Mouse (Mus musculus) erythroblast, adult 5-6 weeks (primary cell): Measurements from ENCODE around the gene Ppp2r3a. TPM values are rescaled to one million over a fixed set of nuclear protein-coding genes. Genes with fewer than 3 reads are reported as not detected.

Experiments used
- ATAC-seq: replicated peaks from 2 replicates; pipeline ENCODE4 v1.8.0; 2016; ENCODE audit warnings: moderate number of reproducible peaks, mild to moderate bottlenecking, moderate TSS enrichment, inconsistent platforms; ENCODE audit not compliant: poor library complexity, low FRiP score, severe bottlenecking
- total RNA-seq, 2 experiments: library from RNA; stranded (forward) in 1 of 2; stranded (reverse) in 1 of 2; fragments of 150-400 nt in 1 of 2; fragments of 200-764, 138-1000 nt in 1 of 2; gene quantifications; 2 replicates each; pipeline versions ENCODE4 v1.2.3 to v1.2.4; 2015 to 2017; ENCODE audit warnings: low replicate concordance in 2 of 2

Ppp2r3a gene
- 0.58 and 2.5 TPM in 2 replicates for total RNA-seq (2015; ENCODE audit: low replicate concordance)
- total RNA-seq (2017; ENCODE audit: low replicate concordance), result 0.09 and 0.98 TPM in 2 replicates

DNA sequence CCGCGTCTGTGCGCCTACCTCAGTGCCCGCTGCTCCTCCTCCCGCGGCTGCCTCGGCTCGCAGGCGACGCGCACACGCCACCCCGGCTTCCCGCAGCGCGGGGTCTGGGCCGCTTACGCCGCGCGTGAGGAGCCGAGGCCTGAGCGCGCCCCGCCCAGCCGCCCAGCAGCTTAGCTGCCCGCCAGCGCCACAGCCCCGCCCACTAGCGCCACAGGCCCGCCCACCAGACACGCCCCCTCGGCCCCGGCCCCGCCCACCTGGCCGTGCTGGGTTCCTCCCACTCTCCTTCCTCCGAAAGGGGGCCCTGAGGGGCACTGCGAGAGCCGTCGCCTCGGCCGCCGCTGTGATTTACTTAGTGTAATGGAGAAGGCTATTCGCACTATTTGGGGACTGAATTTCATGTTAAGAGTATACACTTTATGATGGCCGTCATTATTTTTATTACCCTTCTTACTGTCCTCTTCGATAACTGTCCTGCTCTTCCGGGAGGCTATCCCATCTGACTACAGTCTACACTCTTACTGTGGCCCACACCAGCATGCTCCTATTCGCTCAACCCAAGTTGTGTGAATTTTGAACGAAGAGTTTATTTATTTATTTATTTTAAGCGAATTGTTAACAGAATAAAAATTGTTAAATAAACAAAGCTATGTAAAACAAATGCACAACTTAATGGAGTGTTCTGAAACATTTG is at the start of gene Ppp2r3a:
Gene Ppp2r3a, minus strand, starts transcription at position 152 of the 694 bp plus-strand sequence.
- peak; percentile 86 for ATAC-seq

DNA sequence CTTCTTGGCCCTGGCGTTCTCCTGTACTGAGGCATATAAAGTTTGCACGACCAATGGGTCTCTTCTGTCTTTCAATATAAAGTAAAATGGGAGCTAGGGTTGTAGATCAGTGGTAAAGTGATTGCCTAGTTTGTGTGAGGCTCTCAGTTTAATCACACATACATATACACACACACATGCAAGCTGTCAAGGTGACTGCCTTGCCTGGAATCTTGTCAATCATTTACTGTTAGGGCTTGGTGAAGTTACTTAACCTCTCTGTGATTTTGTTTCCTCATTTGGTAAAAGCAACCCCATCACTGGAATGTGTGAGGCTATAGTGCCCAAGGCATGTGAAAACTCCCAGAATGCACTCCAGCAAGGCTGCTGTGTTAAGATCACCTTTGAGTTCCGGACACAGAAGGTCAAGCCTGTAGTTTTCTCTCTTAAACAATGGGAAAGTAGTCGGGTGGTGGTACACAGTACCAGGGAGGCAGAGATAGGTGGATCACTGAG is 48.9 kb upstream of the Ppp2r3a start:
- no peak for ATAC-seq

- ATAC-seq, result no peak
Measured at GRCm38 (mm10) chr9:101291676-101292660, 40.4 kb upstream of the Ppp2r3a start.

DNA sequence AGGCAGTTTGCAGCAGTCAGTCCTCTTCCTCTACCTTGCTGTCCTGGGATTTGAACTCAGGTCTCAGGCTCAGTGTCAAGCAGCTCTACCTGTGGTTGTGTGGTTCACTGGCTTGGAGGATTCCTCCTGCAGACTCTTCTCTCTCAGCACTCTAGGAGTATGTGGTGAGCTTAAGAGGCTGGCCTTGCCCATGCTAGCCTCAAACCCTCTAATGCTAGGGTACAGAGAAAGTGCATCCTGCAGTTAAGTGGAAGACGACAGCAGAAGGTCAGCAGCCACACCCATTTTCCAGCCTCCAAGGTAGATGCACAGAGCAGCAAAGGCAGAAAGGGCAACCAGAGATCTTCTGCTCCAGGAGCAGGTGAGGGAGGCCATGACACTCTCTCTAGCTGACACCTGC is 39.3 kb upstream of the Ppp2r3a start:
- ATAC-seq, result no peak

DNA sequence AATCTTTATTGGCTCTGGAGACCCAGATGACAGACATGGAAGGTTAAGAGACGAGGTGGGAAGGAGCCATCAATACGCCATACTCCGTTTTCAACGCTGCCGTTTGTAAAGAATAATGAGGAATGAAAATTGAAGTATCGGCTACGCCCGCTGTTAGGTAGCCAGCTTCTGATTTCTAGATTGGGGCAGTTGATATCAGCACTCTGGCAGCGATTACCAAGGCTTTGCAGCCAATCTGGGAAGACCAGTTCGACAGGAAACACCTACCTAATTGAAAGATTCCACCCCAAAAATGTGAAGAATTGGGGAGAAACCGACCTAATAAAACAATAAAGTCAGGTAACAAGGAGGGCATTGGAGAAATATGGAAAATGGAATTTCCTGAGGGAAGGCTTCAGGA is 38.2 kb upstream of the Ppp2r3a start:
- ATAC-seq, result no peak

DNA sequence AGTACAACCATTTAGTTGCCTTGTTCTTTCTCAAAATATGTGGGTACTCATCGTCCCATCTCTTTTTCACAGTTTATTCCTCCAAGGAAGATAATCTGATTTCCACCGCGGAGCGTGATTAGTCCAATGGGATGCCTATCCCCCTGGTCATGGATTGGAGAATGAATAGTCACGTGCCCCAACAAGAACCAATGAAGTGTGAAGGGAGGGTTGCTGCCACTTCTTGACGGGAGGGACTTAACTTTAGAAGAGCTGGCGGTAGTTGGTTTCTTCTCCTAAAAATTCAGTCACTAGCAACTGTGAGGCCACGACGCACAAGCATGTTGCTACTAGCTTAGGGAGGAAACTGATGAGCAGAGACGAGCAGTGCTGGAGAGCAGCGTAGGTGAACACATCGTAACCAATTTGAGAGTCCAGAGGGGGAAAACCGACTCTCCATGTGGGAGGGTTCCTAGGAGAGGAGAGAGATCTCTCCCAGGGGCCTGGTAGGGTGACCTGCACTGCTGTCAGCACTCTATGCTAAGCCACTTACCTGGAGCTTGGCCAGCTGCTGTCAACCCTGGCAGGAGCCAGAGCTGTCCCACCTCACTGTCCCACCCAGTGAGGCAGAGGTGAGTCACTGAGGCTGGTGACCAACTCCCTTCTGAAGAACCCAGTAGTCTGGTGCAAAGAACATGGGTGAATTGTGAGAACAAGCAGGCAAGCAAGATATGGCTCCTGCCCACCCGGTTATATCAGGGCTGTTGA is 37.5 kb upstream of the Ppp2r3a start:
- ATAC-seq, result no peak

- no peak for ATAC-seq
Measured at GRCm38 (mm10) chr9:101286766-101287165, 35.2 kb upstream of the Ppp2r3a start.

GRCm38 (mm10) chr9:101284049-101284448 is 32.5 kb upstream of the Ppp2r3a start:
- ATAC-seq, result no peak

DNA sequence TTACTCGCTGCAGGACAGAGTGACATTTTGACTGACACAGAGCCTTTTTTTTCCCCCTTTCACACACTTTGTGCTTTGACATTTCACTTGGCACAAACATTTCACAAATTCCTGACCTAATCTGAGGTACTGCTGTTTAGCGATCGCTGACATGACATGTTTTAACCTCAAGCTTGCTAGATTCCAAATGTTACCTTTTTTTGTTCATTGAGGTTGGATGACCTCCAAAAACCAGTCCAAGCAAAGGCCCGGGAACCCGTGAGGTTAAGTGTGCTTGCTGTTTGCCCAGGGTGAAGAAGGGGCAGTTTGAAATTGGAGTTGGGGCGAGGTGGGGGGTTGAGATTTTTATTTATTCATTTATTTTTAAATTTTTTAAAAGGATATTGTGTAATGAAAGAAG is 31.1 kb upstream of the Ppp2r3a start:
- no peak for ATAC-seq

- no peak for ATAC-seq
Measured at GRCm38 (mm10) chr9:101281906-101282305, 30.3 kb upstream of the Ppp2r3a start.

GRCm38 (mm10) chr9:101281326-101281725 is 29.7 kb upstream of the Ppp2r3a start:
- no peak for ATAC-seq

- no peak for ATAC-seq
Measured at GRCm38 (mm10) chr9:101280867-101281266, 29.3 kb upstream of the Ppp2r3a start.

GRCm38 (mm10) chr9:101280211-101280610 is 28.6 kb upstream of the Ppp2r3a start:
- ATAC-seq, result no peak

- no peak for ATAC-seq
Measured at GRCm38 (mm10) chr9:101272715-101273114, 21.1 kb upstream of the Ppp2r3a start.

- no peak for ATAC-seq
Measured at GRCm38 (mm10) chr9:101270020-101270419, 18.4 kb upstream of the Ppp2r3a start.

DNA sequence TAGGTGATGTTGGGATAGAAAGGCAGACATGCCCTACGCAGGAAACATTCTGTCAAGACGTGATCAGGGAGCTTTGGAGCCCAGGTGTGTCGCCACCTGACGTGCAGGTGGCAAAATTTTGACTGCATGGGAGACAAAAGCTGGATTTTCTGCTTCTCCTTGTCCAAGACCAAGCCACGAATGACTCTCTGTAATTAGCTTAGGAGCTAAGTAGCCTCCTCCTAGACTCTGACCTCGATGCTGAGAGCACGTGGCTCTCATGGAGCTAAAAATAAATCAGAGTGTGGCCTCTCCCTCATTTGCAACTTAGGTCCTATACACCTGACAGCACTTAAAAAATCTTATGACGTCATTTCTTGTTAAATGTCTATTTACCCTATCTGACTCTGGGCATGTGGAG is 14.4 kb upstream of the Ppp2r3a start:
- ATAC-seq, result no peak

GRCm38 (mm10) chr9:101265546-101265945 is 14.0 kb upstream of the Ppp2r3a start:
- no peak for ATAC-seq

GRCm38 (mm10) chr9:101262815-101263214 is 11.2 kb upstream of the Ppp2r3a start:
- ATAC-seq, result no peak

DNA sequence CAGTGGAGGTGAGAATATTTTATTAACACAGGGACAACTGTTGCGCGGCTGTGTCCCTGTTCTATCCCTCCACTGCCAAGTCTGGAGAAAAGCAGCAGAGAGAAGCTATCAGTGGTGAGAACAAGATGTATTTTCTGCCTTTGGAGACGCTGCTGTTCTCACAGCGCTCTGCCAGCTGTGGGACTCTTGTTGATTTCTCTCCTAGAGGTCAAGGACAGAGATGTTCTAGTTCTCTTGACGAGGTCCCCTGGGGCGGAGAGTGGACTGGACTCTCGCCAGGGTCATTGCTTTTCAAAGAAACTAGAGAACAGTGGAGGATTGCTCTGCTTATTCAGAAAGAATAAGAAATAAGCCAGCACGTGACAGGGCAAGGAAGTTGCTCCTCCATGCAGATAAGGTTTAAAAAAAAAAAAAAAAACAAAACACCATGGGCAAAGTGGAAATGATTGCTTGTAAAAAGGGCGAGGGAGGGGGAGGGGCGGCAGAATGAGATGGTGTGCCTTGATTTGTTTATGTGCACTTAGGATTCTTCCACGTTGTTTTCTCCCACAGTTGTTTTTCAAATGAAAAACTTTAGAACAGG is 10.5 kb upstream of the Ppp2r3a start:
- ATAC-seq, result no peak

DNA sequence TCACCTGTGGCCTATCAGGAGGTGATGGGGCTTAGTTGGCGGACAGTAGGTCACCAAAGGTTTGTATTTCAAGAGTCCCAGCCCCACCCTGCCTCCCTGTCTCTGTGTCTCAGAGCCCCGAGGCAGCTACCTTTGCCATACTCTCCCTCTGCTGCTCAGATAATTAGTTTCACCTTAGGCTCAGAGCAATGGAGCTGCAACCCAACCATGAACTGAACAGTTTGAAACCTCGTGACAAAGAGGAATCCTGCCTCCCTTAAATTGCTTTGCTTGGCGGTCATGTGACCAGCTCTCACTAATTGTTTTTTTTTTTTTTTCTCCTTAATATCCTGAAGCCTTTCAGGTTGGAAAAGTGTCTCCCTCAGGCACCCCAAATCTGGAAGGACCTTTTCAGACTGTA is 9.8 kb upstream of the Ppp2r3a start:
- ATAC-seq, result no peak
